Mouse (Mus musculus) CD4-positive naive resting alpha-beta T cell, adult 76 days (primary cell): Measurements from ENCODE around the gene Bloc1s2. TPM values are rescaled to one million over a fixed set of nuclear protein-coding genes. Genes with fewer than 3 reads are reported as not detected.

Source experiments
- total RNA-seq: library from RNA; stranded (reverse); gene quantifications from one replicate; pipeline ENCODE4 v1.2.4, GENCODE M21; 2023

The Bloc1s2 gene
- total RNA-seq = 73.7 TPM

GRCm38 (mm10) chr19:44145702-44146567 lies at the start of gene Bloc1s2:
Gene Bloc1s2, minus strand, starts transcription at chr19:44146446.

DNA sequence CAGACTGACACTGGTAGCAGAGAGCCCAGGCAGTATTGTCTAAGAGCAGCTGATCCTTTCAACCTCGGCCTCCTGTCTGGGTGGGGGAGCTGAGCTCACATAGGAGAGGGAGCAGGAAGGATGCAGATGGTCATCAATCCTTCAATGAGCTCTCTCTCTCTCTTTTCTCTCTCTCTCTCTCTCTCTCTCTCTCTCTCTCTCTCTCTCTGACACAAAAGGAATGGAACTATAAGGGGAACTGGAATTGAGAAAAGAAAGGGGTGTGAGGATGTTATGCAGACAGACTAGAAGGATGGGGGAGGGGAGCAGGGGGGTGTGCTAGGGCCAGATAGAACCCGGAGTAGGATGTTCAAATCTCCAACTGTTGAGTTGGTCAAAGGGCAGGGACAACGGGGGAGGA lies 46.1 kb upstream of the Bloc1s2 start, which contains the start of gene Pkd2l1:
Pkd2l1 (minus strand) TSS at position 101 of the 400 bp plus-strand sequence.

GRCm38 (mm10) chr19:44135072-44135959 lies 10.9 kb downstream of the Bloc1s2 start, which contains the start of gene Cwf19l1:
Gene Cwf19l1, minus strand, starts transcription at chr19:44135876.

GRCm38 (mm10) chr19:44106831-44107660 lies 39.2 kb downstream of the Bloc1s2 start, which contains the start of gene Chuk:
Gene Chuk, minus strand, starts transcription at chr19:44107480.

Other genes starting within 250 kb of the Bloc1s2 start
- gene Dnmbp, start 206.3 kb downstream of the Bloc1s2 start, total RNA-seq = 11.3 TPM
- gene Cpn1, start 159.9 kb downstream of the Bloc1s2 start, total RNA-seq = not detected
- gene Cyp2c23, start 117.2 kb downstream of the Bloc1s2 start, total RNA-seq = not detected
- gene Erlin1, start 76.7 kb downstream of the Bloc1s2 start, total RNA-seq = 6.0 TPM
- 78.1 TPM for gene Chuk, start 39.0 kb downstream of the Bloc1s2 start, total RNA-seq
- 20.5 TPM for gene Cwf19l1, start 10.6 kb downstream of the Bloc1s2 start, total RNA-seq
- not detected for gene Pkd2l1, start 46.0 kb upstream of the Bloc1s2 start, total RNA-seq
- gene Scd3, start 56.8 kb upstream of the Bloc1s2 start, total RNA-seq = not detected
- gene Scd2, start 147.2 kb upstream of the Bloc1s2 start, total RNA-seq = 10.9 TPM
- 0.18 TPM for gene Scd4, start 186.6 kb upstream of the Bloc1s2 start, total RNA-seq